8 mouse cellular contexts compared by ENCODE assay signal in genomic region chr2:121956224-121957018, GRCm38 (mm10). TPM values are rescaled to one million over a fixed set of nuclear protein-coding genes. Genes with fewer than 3 reads are reported as not detected.
A peak's percentile ranks its signal among the peaks of the same experiment; 100 is the strongest.
DNase-seq lines count a peak whose midpoint lies in the region; ATAC-seq lines count a peak whose summit lies in the region.

No protein-coding gene starts in this region.

- ATAC-seq in hindbrain, embryonic 12.5 days (ENCODE audit: low FRiP score), result peak; percentile 95

- peak overlapping the region; percentile 92 for H3K27ac ChIP-seq in hindbrain, embryonic 12.5 days

- no peaks in the 10 kb centered on the region for H3K27me3 ChIP-seq in hindbrain, embryonic 12.5 days

- no peaks in the 10 kb centered on the region for H3K9me3 ChIP-seq in hindbrain, embryonic 12.5 days (replicated peaks)

- H3K4me1 ChIP-seq in hindbrain, embryonic 12.5 days, result peaks cover 20% of the 10 kb centered on the region

- H3K4me2 ChIP-seq in hindbrain, embryonic 12.5 days (replicated peaks), result peak overlapping the region; percentile 74

- peak; percentile 94 for DNase-seq in MN1 (ENCODE audit: low spot score)
- DNase-seq in cerebellum, adult 9-10 months, result peak; percentile 97
- DNase-seq in frontal cortex, adult 2 months (ENCODE audit: extremely low spot score in 1 of 2, low spot score in 1 of 2), result peak; percentile 85 to 96
- peak; percentile 96 for DNase-seq in layer of hippocampus, postnatal 14 days (ENCODE audit: low spot score in 2 of 2)
- peak; percentile 95 for DNase-seq in lung, postnatal 14 days
- peak; percentile 88 for DNase-seq in retina, adult 2 months (ENCODE audit: low read depth, low spot score)
- DNase-seq in thymus, postnatal 36 days, result peak; percentile 94

- WGBS in hindbrain, embryonic 12.5 days, result 1% methylated on average over 46 of the region's 47 CpGs

- peak overlapping the region; percentile 61 for H3K4me3 ChIP-seq in hindbrain, embryonic 12.5 days

- peak overlapping the region; percentile 85 for H3K9ac ChIP-seq in hindbrain, embryonic 12.5 days

- H3K36me3 ChIP-seq in hindbrain, embryonic 12.5 days, result no peaks in the 10 kb centered on the region

RNA-seq across cellular contexts. Expression of gene Mageb3, which starts 0.5 kb away (rescaled TPM):
- polyA plus RNA-seq in frontal cortex, adult 2 months (2012; rRNA removed), result 0.27 and 0.36 TPM in 2 replicates
- 0.40 and 0.60 TPM in 2 replicates for polyA plus RNA-seq in hindbrain, embryonic 12.5 days (2016; fragmentation: Nextera tagmentation; extraction: Ambion mirVana)
- under 1 TPM; 0.23 to 0.48 TPM for total RNA-seq in layer of hippocampus, postnatal 14 days (2021)

RNA-seq across cellular contexts. Expression of gene Ctdspl2, which starts 0.6 kb away (rescaled TPM):
- 15.7 and 16.3 TPM in 2 replicates for polyA plus RNA-seq in frontal cortex, adult 2 months (2012; rRNA removed)
- polyA plus RNA-seq in hindbrain, embryonic 12.5 days (2016; fragmentation: Nextera tagmentation; extraction: Ambion mirVana), result 56.1 and 57.7 TPM in 2 replicates
- 10 to 100 TPM; 30.3 to 33.4 TPM for total RNA-seq in layer of hippocampus, postnatal 14 days (2021)

Comparison
In these comparisons a context has a peak if more than half of its experiments do, and no peak if none do; other contexts are left out.
1. Peak in every context shown above with its lines: DNase-seq, ATAC-seq, H3K4me3 ChIP-seq and H3K27ac ChIP-seq.